In genomic region chr16:15349381-15349780, GRCm38 (mm10) we compare ENCODE assay signal across 25 mouse cellular contexts. TPM values are rescaled to one million over a fixed set of nuclear protein-coding genes. Genes with fewer than 3 reads are reported as not detected.
"Had no signal": no experiment of that assay in that cellular context is flagged by ENCODE, and none has a peak within 500 bp of the region (broad histone marks: within the 10 kb centered on the region; RNA-seq: fewer than 3 reads in every experiment).

No protein-coding gene starts in this region.

- ATAC-seq: lung, postnatal 0 days; midbrain, embryonic 16.5 days had no signal

- H3K27me3 ChIP-seq: lung, embryonic 15.5 days; midbrain, embryonic 12.5 days; neural tube, embryonic 13.5 days; neural tube, embryonic 15.5 days had no signal

- H3K4me2 ChIP-seq: lung, embryonic 15.5 days; midbrain, embryonic 12.5 days; neural tube, embryonic 13.5 days; neural tube, embryonic 15.5 days had no signal

- H3K36me3 ChIP-seq: lung, embryonic 15.5 days; midbrain, embryonic 10.5 days; midbrain, embryonic 12.5 days; neural tube, embryonic 13.5 days; neural tube, embryonic 15.5 days had no signal

- DNase-seq: lung, adult 2 months; lung, postnatal 14 days; lung, postnatal 4 days; midbrain, embryonic 14.5 days; retina, postnatal 1 day; right cerebral cortex, adult 18-20 months; right cerebral cortex, postnatal 25 days; right cerebral cortex, postnatal 4 days; spleen, adult 18-20 months; thymus, adult 18-20 months; thymus, postnatal 14 days; thymus, postnatal 36 days had no signal

- H3K27ac ChIP-seq: lung, embryonic 15.5 days; midbrain, embryonic 10.5 days; midbrain, embryonic 12.5 days; neural tube, embryonic 13.5 days; neural tube, embryonic 15.5 days had no signal

- H3K9me3 ChIP-seq: lung, embryonic 15.5 days; midbrain, embryonic 10.5 days; midbrain, embryonic 12.5 days; neural tube, embryonic 13.5 days; neural tube, embryonic 15.5 days had no signal

- H3K9ac ChIP-seq: lung, embryonic 15.5 days; midbrain, embryonic 12.5 days; neural tube, embryonic 13.5 days; neural tube, embryonic 15.5 days had no signal

- H3K4me1 ChIP-seq: midbrain, embryonic 10.5 days; midbrain, embryonic 12.5 days; neural tube, embryonic 13.5 days; neural tube, embryonic 15.5 days had no signal

- H3K4me3 ChIP-seq: lung, embryonic 15.5 days; midbrain, embryonic 10.5 days; midbrain, embryonic 12.5 days; myocyte; neural tube, embryonic 13.5 days; neural tube, embryonic 15.5 days had no signal

RNA-seq across cellular contexts. Expression of gene Gm21897, which starts 32.1 kb away (rescaled TPM):
- polyA plus RNA-seq: lung, adult 2 months; lung, embryonic 15.5 days; lung, postnatal 0 days; midbrain, embryonic 10.5 days; midbrain, embryonic 12.5 days; midbrain, embryonic 14.5 days; midbrain, embryonic 16.5 days; myocyte; neural tube, embryonic 11.5 days; neural tube, embryonic 13.5 days; neural tube, embryonic 15.5 days; small intestine, adult 2 months; stomach, embryonic 14.5 days; stomach, embryonic 16.5 days; thymus, postnatal 0 days had no signal
